Mouse (Mus musculus) thymus, adult 2 months (tissue): Measurements from ENCODE around the gene Ttc22. TPM values are rescaled to one million over a fixed set of nuclear protein-coding genes. Genes with fewer than 3 reads are reported as not detected.

Experiments
- DNase-seq: peaks from one replicate; pipeline ENCODE4 v3.0.0; 2021
- H3K27ac ChIP-seq: fragments of 200-500 bp; 2 replicates; pipeline ENCODE4 v1.5.1; 2012; ENCODE audit warnings: low read length, control low read depth; ENCODE audit not compliant: control insufficient read depth, insufficient read depth
- H3K27me3 ChIP-seq: fragments of 200-500 bp; 2 replicates; pipeline ENCODE4 v1.6.1; 2012; ENCODE audit warnings: mild to moderate bottlenecking, low read length, moderate library complexity, mixed read lengths; ENCODE audit not compliant: control insufficient read depth, insufficient read depth
- H3K36me3 ChIP-seq: fragments of 200-500 bp; 2 replicates; pipeline ENCODE4 v1.6.1; 2012; ENCODE audit warnings: mild to moderate bottlenecking, low read length, moderate library complexity; ENCODE audit not compliant: control insufficient read depth, insufficient read depth
- H3K4me1 ChIP-seq: fragments of 200-500 bp; replicated peaks from 2 replicates; pipeline ENCODE4 v1.6.1; 2012; ENCODE audit warnings: low read length; ENCODE audit not compliant: control insufficient read depth, insufficient read depth
- H3K4me3 ChIP-seq: fragments of 200-500 bp; 2 replicates; pipeline ENCODE4 v1.5.1; 2012; ENCODE audit warnings: mild to moderate bottlenecking, low read length, control low read depth, moderate library complexity; ENCODE audit not compliant: control insufficient read depth, insufficient read depth
- CTCF ChIP-seq: fragments of 200-500 bp; IDR thresholded peaks from 2 replicates; pipeline ENCODE4 v1.5.1; 2012; ENCODE audit warnings: mild to moderate bottlenecking, control low read depth, low read length, moderate library complexity, borderline replicate concordance; ENCODE audit not compliant: control insufficient read depth, poor library complexity, insufficient read depth; ENCODE audit errors: extremely low read depth
- POLR2A ChIP-seq: fragments of 200-500 bp; IDR thresholded peaks from 2 replicates; pipeline ENCODE4 v1.6.1; 2012; ENCODE audit warnings: mild to moderate bottlenecking, low read length, control low read depth, moderate library complexity; ENCODE audit not compliant: control insufficient read depth, poor library complexity, insufficient read depth; ENCODE audit errors: extremely low read depth
- WGBS: fragments of 180-500 bp; shearing (Covaris S2); methylation state at CpG from one replicate; pipeline ENCODE4 v1.1.7; 2018; 5-methylcytosine and 5-hydroxymethylcytosine counted together
- polyA plus RNA-seq: library from polyadenylated mRNA; depleted of rRNA; stranded (reverse); fragments of >200 nt; gene quantifications from 2 replicates; pipeline ENCODE4 v1.2.3, GENCODE M21; 2012

Gene Ttc22
- polyA plus RNA-seq, 1 experiment: 1.7 TPM

DNA sequence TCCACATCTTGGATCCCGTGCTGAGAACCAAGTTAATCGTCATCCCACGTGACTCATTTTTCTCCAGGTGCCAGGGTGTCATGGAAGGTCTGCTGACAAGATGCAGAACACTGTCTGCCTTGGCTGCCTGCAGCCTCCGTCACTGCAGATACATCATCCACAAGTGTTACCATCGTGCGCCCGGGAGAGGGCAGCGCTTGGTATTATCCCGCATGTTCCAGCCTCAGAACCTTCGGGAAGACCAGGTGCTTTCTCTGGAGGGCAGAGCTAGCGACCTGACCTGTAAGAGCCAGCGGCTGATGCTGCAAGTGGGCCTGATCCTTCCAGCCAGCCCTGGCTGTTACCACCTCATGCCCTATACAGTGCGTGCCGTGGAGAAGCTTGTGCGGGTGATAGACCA is 30.8 kb downstream of the Ttc22 start:
- Histone ChIP-seq H3K27ac (no peak overlapping the region), H3K27me3 (no peaks in the 10 kb centered on the region), H3K36me3 (peaks cover 4% of the 10 kb centered on the region), H3K4me1 (peaks cover 7% of the 10 kb centered on the region), H3K4me3 (no peak overlapping the region)
- TF ChIP-seq POLR2A: no peak
- TF ChIP-seq CTCF: no peak
- 98% methylated on average over 15 of the region's 15 CpGs for WGBS
- DNase-seq: no peak

DNA sequence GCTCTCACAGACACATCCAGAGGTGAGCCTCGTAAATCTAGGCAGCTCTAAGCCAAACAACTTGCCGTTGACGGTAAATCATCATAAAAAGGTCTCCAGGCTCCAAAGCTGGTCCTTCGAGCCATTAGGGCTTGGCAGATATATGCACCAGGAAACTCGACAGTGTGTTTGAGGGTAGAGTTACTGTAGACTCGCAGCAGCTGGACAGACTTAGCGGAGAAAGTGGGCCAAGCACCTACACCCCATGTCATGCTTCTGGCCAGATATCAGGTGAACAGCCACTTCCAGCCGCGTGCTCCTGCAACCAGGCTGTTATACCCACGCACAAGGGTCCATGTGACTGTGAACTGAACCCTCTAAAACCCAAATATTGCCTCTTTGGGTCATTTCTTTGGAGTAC is 33.4 kb downstream of the Ttc22 start:
- Histone ChIP-seq H3K4me1 (peaks cover 7% of the 10 kb centered on the region), H3K27ac (no peak overlapping the region), H3K27me3 (no peaks in the 10 kb centered on the region), H3K4me3 (no peak overlapping the region), H3K36me3 (peaks cover 4% of the 10 kb centered on the region)
- DNase-seq: no peak
- WGBS: 91% methylated on average over 10 of the region's 10 CpGs
- TF ChIP-seq CTCF: no peak
- no peak for TF ChIP-seq POLR2A

DNA sequence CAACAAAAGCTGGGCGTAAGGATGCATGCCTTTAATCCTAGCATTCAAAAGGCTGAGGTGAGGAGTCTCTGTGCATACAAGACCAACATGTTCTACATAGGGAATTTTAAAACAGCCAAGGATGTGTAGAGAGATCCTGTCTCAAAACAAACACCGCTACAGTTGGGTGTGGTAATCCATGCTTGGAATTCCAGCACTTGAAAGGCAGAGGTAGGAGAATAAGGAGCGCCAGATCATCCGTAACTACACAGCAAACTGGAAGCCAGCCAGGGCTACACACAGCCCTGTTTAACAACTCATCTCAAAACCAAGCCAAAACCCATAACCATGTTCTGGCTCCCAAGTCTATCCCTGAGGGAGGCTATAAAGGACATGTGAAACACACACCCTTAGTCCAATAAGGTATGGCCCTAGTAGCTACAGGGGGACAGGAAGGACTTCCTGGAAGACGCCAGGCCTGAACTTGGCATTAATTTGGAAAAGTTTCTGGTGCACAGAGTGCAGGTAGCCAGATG is 41.8 kb downstream of the Ttc22 start:
- H3K36me3 ChIP-seq: peaks cover 69% of the 10 kb centered on the region
- H3K4me3 ChIP-seq: no peak overlapping the region
- no peak overlapping the region for H3K27ac ChIP-seq
- no peaks in the 10 kb centered on the region for H3K27me3 ChIP-seq
- TF ChIP-seq POLR2A (no peak), CTCF (no peak)
- no peaks in the 10 kb centered on the region for H3K4me1 ChIP-seq
- 98% methylated on average over 5 of the region's 5 CpGs for WGBS
- no peak for DNase-seq

DNA sequence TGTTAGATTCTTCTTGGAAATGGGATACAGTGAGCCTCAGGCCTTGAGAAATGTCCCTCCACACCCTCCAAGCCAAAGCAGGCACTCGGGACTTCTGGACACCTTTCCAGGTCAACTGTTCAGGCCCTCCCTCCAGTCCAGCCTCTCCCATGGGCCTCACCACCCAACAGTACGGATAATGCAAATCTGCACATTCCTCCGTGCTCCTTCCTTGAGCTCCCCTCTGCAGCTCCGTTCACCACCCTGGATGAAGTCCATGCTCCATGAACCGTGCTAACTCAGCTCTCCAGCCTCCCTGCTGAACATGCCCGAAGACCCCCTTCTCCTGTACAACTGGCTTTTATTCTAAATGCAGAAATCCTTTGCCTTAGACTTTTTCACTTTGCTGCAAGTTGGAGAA is 42.5 kb downstream of the Ttc22 start:
- H3K4me3 ChIP-seq: no peak overlapping the region
- no peak overlapping the region for H3K27ac ChIP-seq
- no peaks in the 10 kb centered on the region for H3K27me3 ChIP-seq
- 96% methylated on average over 6 of the region's 6 CpGs for WGBS
- no peaks in the 10 kb centered on the region for H3K4me1 ChIP-seq
- DNase-seq: no peak
- no peak for TF ChIP-seq POLR2A
- no peak for TF ChIP-seq CTCF
- peaks cover 76% of the 10 kb centered on the region for H3K36me3 ChIP-seq

DNA sequence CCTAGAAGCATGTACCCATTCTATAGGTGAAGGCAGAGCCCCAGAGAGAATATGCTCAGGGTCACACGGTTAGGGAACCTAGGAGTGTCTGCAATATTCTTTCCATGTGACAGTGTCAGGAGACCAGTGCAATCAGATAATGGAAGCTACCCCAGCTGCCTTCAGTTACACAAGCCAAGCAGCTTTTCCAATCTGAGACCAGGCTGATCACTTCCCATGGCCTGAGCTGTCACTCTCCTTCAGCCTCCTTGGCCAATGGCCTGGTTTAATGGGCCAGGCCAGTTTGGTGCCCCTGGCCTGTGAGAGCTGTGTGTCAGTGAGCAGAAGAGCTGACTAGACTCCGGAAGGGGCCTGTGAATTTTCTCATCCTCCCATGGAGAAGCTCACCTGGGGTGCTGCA is 43.0 kb downstream of the Ttc22 start:
- H3K36me3 ChIP-seq: peaks cover 81% of the 10 kb centered on the region
- no peak for TF ChIP-seq POLR2A
- no peak for TF ChIP-seq CTCF
- no peak overlapping the region for H3K27ac ChIP-seq
- no peaks in the 10 kb centered on the region for H3K27me3 ChIP-seq
- 93% methylated on average over 2 of the region's 2 CpGs for WGBS
- no peak for DNase-seq
- no peak overlapping the region for H3K4me3 ChIP-seq
- no peaks in the 10 kb centered on the region for H3K4me1 ChIP-seq

DNA sequence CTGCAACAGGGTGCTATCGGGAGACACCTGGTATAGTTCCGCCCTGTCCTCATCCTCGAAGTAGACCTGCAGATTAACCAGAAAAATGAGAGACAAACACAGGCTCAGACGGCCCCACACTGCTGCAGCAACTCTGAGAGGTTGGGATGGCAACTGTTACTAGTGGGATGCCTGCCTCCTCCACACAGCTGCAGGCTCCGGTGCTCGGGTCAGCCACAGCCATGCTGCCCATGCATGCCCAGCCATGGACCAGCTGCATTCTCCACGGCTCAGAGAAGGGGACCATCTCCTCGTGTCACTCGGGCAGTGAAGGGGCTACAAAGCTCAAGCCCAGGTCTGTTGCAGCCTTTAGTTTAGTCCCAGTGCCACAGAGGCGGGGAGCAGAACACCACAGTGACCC is 43.4 kb downstream of the Ttc22 start:
- no peak for DNase-seq
- TF ChIP-seq CTCF (no peak), POLR2A (no peak)
- Histone ChIP-seq H3K4me3 (no peak overlapping the region), H3K4me1 (no peaks in the 10 kb centered on the region), H3K27me3 (no peaks in the 10 kb centered on the region), H3K27ac (no peak overlapping the region), H3K36me3 (peaks cover 82% of the 10 kb centered on the region)
- 96% methylated on average over 10 of the region's 10 CpGs for WGBS

DNA sequence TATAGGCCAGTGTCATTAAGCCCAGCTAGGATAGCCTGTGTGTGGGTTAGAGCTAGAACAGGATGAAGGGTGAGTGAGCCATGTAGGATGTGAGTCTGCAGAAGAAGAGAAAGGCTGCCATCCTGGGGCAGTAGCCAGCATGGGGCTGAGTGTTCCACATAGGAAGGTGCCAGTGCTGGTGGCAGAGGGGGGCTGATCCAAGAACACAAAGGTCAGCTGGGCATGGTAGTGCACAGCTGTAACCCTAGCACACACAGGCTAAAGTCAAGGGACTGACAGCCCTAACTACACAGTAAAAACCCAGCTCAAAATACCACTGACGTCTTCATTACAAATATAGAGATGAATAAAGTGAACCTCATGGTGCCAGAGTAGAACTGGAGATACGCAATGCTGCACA is 44.3 kb downstream of the Ttc22 start:
- Histone ChIP-seq H3K4me1 (no peaks in the 10 kb centered on the region), H3K36me3 (peaks cover 84% of the 10 kb centered on the region), H3K4me3 (no peak overlapping the region), H3K27me3 (no peaks in the 10 kb centered on the region), H3K27ac (no peak overlapping the region)
- DNase-seq: no peak
- TF ChIP-seq POLR2A (no peak), CTCF (no peak)
- WGBS: 97% methylated on average over 2 of the region's 2 CpGs
